Mouse (Mus musculus): ENCODE results near the gene Rassf6. TPM values are rescaled to one million over a fixed set of nuclear protein-coding genes. Genes with fewer than 3 reads are reported as not detected.

Rassf6 gene
- total and polyA plus RNA-seq, 3 experiments: 15.1 to 24.5 (median 18.3) TPM

DNA sequence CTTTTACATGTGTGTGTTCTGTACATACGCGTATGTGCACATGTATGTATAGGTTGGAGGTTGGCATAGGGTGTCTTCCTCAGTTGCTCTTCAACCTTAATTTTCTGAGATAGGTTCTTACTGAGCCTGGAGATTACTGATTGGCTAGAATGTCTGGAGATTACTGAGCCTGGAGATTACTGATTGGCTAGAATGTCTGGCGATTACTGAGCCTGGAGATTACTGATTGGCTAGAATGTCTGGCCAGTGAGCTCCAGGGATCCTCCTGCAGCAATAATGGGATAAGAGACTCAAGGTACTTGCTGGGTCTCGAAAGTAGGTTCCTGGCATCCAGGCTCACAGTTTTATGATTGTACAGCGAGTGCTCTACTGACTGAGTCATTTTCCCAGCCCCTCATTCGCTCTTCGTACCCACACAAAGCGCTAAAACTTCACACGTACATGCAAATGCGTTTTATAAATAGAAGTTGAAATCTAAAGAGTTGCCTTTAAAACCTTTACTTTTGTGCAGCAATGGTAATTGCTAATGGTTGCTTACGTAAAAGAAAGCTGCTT, 78.7 kb downstream of the Rassf6 start:
- H3K9ac ChIP-seq (ENCODE audit: insufficient read depth, low read depth): no peak overlapping the region
- no peak for TF ChIP-seq HCFC1 (IDR thresholded peaks at IDR 0.05; ENCODE audit: low read depth, low read length)
- dilution Hi-C loops (cut with MboI; ENCODE audit: extremely low pct_ligation_motif_present, extremely low pct_unique_long_range_greater_than_20kb, low sequenced_read_pairs): no loop called here
- no peaks in the 10 kb centered on the region for H3K36me3 ChIP-seq (replicated peaks in 1 of 2; ENCODE audit: control insufficient read depth in 1 of 2, insufficient read depth in 1 of 2, low read length in 1 of 2)
- no peaks in the 10 kb centered on the region for H3K9me3 ChIP-seq (replicated peaks; ENCODE audit: low read length)
- no peak for DNase-seq (ENCODE audit: extremely low read depth)
- H3K4me1 ChIP-seq (ENCODE audit: control insufficient read depth in 1 of 2, insufficient read depth in 2 of 2): 0 out of 4 replicates have a peak, but pooled peaks cover 0 to 6% of the 10 kb centered on the region in 2 experiments
- no peak overlapping the region for H3K27ac ChIP-seq (ENCODE audit: insufficient read depth, low read depth)
- no peak overlapping the region for H3K4me2 ChIP-seq (ENCODE audit: insufficient read depth, low read depth, poor library complexity, severe bottlenecking)
- H3K79me2 ChIP-seq (replicated peaks; ENCODE audit: control insufficient read depth, extremely low read depth, insufficient read depth, poor library complexity, severe bottlenecking): no peaks in the 10 kb centered on the region
- no peaks in the 10 kb centered on the region for H3K27me3 ChIP-seq (replicated peaks)
- H3K4me3 ChIP-seq (replicated peaks in 1 of 3; ENCODE audit: low read depth in 2 of 3, low read length in 2 of 3, poor library complexity in 1 of 3): no peak overlapping the region
- in situ Hi-C loops (cut with MboI; ENCODE audit: low pct_ligation_motif_present, low pct_unique_long_range_greater_than_20kb, low sequenced_read_pairs): no loop called here

GRCm38 (mm10) chr5:90560743-90561142, 79.7 kb downstream of the Rassf6 start, which contains the start of gene 5830473C10Rik:
Gene 5830473C10Rik (plus strand): TSS chr5:90561107.
- dilution Hi-C loops (cut with MboI; ENCODE audit: extremely low pct_ligation_motif_present, extremely low pct_unique_long_range_greater_than_20kb, low sequenced_read_pairs): no loop called here
- no peak for TF ChIP-seq PAX5 (IDR thresholded peaks at IDR 0.05; ENCODE audit: low read length)
- no peak for TF ChIP-seq KAT2A (IDR thresholded peaks at IDR 0.05; ENCODE audit: insufficient replicate concordance, low read length)
- TF ChIP-seq MAZ (IDR thresholded peaks at IDR 0.05; ENCODE audit: low read depth, low read length): no peak
- no peak for TF ChIP-seq POLR2A (IDR thresholded peaks at IDR 0.05; ENCODE audit: low read depth, low read length)
- TF ChIP-seq SIN3A (IDR thresholded peaks at IDR 0.05; ENCODE audit: low read length): no peak
- TF ChIP-seq ZC3H11A (IDR thresholded peaks at IDR 0.05; ENCODE audit: low read depth, low read length): no peak
- TF ChIP-seq POLR2AphosphoS2 (IDR thresholded peaks at IDR 0.05; ENCODE audit: low read depth, low read length): no peak
- TF ChIP-seq E2F4 (IDR thresholded peaks at IDR 0.05; ENCODE audit: insufficient replicate concordance, low read depth, low read length): no peak
- no peak for TF ChIP-seq MXI1 (IDR thresholded peaks at IDR 0.05; ENCODE audit: low read depth, low read length)
- no peak for TF ChIP-seq ZKSCAN1 (IDR thresholded peaks at IDR 0.05; ENCODE audit: borderline replicate concordance, low read depth, low read length)
- TF ChIP-seq JUN (IDR thresholded peaks at IDR 0.05; ENCODE audit: insufficient read depth, low read depth, low read length): no peak
- TF ChIP-seq UBTF (IDR thresholded peaks at IDR 0.05; ENCODE audit: low read depth, low read length): no peak
- no peak for TF ChIP-seq EP300 (IDR thresholded peaks at IDR 0.05; ENCODE audit: low read length)
- no peak within 1 kb of the TSS for H3K27ac ChIP-seq (ENCODE audit: insufficient read depth, low read depth)
- H3K4me1 ChIP-seq (ENCODE audit: control insufficient read depth in 1 of 2, insufficient read depth in 2 of 2): 0 out of 4 replicates have a peak, but pooled peaks cover 3 to 6% of the 10 kb centered on the region in 2 experiments
- H3K79me2 ChIP-seq (replicated peaks; ENCODE audit: control insufficient read depth, extremely low read depth, insufficient read depth, poor library complexity, severe bottlenecking): no peaks in the 10 kb centered on the region
- no peaks in the 10 kb centered on the region for H3K9me3 ChIP-seq (replicated peaks; ENCODE audit: low read length)
- H3K9ac ChIP-seq (ENCODE audit: insufficient read depth, low read depth): no peak within 1 kb of the TSS
- in situ Hi-C loops (cut with MboI; ENCODE audit: low pct_ligation_motif_present, low pct_unique_long_range_greater_than_20kb, low sequenced_read_pairs): no loop called here
- no peaks in the 10 kb centered on the region for H3K36me3 ChIP-seq (replicated peaks in 1 of 2; ENCODE audit: control insufficient read depth in 1 of 2, insufficient read depth in 1 of 2, low read length in 1 of 2)
- H3K4me2 ChIP-seq (ENCODE audit: insufficient read depth, low read depth, poor library complexity, severe bottlenecking): no peak within 1 kb of the TSS
- H3K27me3 ChIP-seq (replicated peaks): no peaks in the 10 kb centered on the region
- no peak for DNase-seq (ENCODE audit: extremely low read depth)
- H3K4me3 ChIP-seq (replicated peaks in 1 of 3; ENCODE audit: low read depth in 2 of 3, low read length in 2 of 3, poor library complexity in 1 of 3): no peak within 1 kb of the TSS

All from CH12.LX (cell line).